Mouse (Mus musculus) cerebellum, postnatal 25 days (tissue): ENCODE measurements around the gene Ccl2.

Experiments used
- DNase-seq, 2 experiments: peaks; one replicate each; pipeline ENCODE4 v3.0.0; 2021; ENCODE audit warnings: mixed read lengths in 2 of 2

The Ccl2 gene

DNA sequence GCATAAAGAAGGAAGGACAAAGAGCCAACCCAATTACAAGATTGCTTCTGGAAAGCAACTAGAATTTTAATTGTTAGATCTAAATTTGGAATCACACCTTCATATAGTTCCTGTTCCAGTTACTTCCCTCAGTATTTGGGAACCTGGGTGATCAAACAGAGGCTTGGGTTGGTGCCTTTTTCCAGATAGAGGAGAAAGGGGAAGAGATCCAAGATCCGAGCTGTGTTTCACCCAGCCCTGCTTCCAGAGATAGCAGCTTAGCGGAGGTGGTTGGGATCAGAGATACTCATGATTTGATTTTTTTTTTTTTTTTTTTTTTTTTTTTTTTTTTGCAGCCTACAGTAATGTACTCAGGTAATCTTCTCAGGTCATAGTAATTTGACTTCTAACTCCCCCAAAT lies 486 bp downstream of the Ccl2 start:
- DNase-seq, result no peak

GRCm38 (mm10) chr11:82038535-82038934 lies 3.2 kb downstream of the Ccl2 start, which contains the start of gene Gm17268:
TSS of gene Gm17268 (minus strand) at chr11:82038562.
- no peak for DNase-seq

- DNase-seq, result no peak
Observed at GRCm38 (mm10) chr11:82039132-82039660, 3.8 kb downstream of the Ccl2 start.

DNA sequence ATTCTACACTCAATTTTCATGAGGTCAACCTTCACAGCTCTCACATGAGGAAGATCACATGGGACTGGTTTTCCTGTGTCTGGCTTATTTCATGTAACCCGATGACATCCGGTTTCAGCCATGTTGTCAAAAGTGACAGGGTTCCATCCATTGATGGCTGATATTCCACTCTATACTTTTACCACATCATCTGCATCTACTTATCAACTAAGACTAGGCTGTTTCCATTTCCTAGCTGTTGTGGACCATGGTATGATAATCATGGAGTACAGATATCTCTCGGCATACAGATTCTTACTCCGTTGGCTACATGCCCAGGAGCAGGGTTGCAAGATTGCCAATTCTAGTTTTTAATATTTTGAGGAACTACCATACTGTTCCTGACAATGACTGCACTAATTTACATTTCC lies 6.3 kb downstream of the Ccl2 start:
- DNase-seq, result no peak

DNA sequence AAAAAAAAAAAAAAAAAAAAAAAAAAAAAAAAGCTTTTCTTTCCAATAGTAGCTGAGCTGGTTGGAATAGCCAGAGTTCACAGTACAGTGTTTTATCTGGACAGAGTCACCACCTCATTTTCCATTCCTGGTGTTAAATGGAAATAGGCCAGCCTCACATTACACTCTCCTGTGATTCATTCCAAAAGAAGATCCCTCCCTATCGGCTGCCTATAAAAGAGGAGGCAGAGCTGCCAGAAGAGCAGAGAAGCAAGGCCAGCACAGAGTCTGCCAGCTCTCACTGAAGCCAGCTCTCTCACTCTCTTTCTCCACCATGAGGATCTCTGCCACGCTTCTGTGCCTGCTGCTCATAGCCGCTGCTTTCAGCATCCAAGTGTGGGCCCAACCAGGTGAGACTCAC lies 10.1 kb downstream of the Ccl2 start, which contains the start of gene Ccl7:
TSS of gene Ccl7 (plus strand) at position 242 of the 400 bp plus-strand sequence.
- DNase-seq, result peak; percentile 18 to 30

- peak in 1 of 2 experiments; percentile 5 for DNase-seq
Observed at GRCm38 (mm10) chr11:82047746-82048415, 12.5 kb downstream of the Ccl2 start.

GRCm38 (mm10) chr11:82053849-82054248 lies 18.5 kb downstream of the Ccl2 start:
- no peak for DNase-seq

DNA sequence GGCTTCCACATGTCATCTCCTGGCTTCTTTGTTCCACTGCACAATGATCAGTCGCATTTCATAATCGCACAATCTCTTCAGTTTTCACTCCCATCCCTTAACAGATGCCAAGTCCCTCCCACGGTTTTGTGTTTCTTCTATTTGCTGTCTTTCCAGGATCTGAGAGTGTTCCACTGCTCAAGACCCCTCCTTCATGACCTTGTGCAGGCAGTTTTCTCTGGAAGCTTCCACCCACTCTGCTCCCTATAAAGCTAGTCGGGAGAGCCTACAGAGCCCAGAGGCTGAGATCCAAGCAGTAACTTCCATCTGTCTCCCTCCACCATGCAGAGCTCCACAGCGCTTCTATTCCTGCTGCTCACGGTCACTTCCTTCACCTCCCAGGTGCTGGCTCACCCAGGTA lies 22.3 kb downstream of the Ccl2 start, which contains the start of gene Ccl11:
TSS of gene Ccl11 (plus strand) at position 178 of the 400 bp plus-strand sequence.
- DNase-seq, result no peak

- no peak for DNase-seq
Observed at GRCm38 (mm10) chr11:82062226-82062625, 26.9 kb downstream of the Ccl2 start.

DNA sequence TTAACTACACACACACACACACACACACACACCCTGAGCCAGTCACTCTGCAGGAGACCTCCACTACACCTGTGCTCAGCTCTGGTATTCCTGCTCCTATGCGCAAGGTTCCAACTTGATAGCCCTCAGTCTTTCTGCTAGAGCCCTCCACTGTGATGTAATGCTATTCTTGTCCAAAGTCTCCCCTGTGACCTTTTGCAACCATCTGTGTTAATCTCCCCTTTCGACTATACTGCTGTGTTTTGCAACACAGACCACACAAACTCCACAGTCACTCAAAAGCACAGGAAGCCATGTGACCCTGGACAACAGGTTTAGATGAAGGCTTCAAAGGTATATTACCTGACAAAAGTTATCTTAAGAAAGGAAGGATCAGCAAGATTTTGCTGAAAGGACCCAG lies 28.1 kb downstream of the Ccl2 start:
- DNase-seq, result no peak

GRCm38 (mm10) chr11:82066953-82067571 lies 31.7 kb downstream of the Ccl2 start:
- no peak for DNase-seq

DNA sequence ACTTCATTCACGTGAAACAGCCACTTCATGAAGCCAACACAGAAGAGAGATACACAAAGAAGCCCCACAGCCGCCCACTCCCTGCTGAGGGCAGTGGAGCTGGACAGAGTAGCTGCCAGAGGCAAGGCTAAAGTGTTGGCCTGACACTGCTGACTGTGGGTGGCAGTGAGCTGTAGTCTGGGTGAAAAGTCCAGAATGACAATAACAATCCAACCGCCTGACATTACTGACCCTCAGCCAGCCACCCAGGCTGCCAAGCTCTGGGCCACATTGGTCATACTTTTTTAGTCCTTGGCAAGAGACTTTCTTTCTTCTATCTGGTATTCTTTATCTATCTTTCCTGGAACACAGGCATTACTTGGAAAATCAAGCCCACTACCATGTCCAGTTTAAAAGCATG lies 35.7 kb downstream of the Ccl2 start:
- DNase-seq, result peak in 1 of 2 experiments; percentile 4

DNA sequence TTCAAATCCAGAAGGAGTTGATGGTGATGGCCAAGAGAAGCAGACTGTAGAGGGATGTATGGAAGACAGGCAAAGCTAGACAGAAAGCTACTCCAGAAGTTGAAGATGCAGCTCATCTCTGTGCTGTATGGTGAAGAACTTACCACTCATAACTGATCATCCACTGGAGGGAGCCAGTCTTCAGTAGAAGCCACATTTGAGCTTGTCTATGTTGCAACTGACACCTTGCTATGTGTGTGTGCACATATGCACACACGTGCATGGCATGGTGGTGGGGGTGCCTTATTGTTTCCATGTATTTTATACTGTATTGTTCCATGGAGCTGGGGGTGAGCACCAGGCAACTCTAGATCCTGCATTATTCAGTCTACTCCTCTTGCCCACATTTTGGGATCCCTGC lies 37.0 kb downstream of the Ccl2 start:
- no peak for DNase-seq

- no peak for DNase-seq
Observed at GRCm38 (mm10) chr11:82072984-82073383, 37.6 kb downstream of the Ccl2 start.

DNA sequence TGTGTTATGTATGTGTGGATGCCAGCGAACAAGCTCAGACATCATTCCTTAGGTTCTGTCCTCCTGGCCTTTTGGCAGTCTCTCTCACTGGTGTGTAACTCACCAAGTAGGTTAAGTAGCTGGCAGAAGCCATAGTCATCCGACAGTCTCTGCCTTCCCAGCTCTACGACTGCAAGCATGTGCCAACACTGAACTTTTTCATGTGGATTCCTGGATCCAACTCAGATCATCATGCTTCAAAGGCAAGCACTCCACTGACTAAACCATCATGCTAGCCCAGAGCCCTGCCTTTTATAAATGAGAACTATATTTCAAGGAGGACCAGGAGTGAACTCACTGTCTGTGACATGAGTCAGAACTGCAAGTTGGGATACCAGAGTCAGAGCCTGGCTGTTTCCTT lies 38.3 kb downstream of the Ccl2 start:
- DNase-seq, result no peak

DNA sequence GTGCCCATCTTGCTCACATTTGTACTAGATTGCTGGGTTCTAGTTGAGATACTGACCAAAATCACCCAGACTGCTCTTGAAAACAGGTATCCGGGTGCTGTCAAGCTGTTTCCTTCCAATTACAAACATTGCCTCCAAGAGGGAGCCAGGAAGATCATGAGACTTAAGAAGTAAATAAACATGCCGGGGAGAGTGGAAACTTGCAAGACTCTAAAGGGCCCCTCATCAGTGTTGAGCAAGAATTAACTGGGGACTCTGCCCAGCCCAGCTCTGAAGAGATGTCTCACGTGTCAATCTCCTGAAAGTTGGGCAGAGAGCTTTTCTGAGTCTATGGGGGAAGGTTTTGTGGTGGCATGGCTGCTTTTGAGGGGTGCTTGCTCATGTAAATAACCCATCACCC lies 41.7 kb downstream of the Ccl2 start:
- DNase-seq, result no peak

- DNase-seq, result no peak
Observed at GRCm38 (mm10) chr11:82078136-82078730, 42.9 kb downstream of the Ccl2 start.

DNA sequence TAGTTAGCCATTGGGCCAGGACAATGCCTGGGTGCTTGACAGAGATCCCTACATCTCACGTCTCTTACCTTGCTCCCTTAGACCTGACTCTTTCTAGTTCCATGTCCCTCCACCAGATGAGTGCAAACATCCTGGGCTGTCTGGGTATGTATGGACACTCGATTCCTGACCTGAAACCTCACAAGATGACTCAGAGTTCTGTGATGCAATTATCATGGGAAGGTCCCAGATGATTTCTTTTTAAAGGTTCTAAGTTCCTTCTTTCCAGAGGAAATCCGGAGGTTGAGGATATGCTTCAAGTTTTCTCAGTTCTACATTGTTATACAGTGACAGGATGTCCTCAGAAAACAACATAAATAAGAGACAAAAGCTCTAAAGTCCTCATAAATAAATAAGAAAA lies 45.5 kb downstream of the Ccl2 start:
- DNase-seq, result no peak

DNA sequence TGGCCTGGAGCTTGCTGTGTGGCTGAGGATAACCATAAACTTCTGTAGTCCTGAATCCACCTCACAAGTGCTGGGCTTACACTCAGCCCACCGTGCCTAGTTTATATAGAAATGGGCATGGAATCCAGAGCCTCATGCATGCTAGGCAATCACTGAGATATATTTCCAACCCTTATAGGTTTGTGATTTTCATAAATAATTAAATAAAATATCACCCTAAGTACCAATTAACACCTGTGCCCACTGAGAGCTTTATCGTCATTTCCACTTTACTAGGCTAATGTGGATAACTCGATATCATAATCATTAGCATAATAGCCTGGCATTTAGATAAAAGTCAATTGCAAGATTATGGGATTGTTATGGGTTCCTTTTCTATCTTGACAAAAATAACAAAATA lies 49.0 kb downstream of the Ccl2 start:
- no peak for DNase-seq
